Mouse (Mus musculus) left cerebral cortex, postnatal 14 days (tissue): ENCODE measurements at regions not wholly inside any gene's neighbourhood (a gene's known extent, or its start where the extent isn't known, plus 50 kb on each side); places are given as distances from the start of the nearest gene placed in this dataset.
"Not testable (repeated sequence)": the region's sequence is repeated elsewhere in the genome, so short reads cannot be mapped to it uniquely, and the experiment has no call there.

Experiments used
- DNase-seq, 2 experiments: peaks; one replicate each; pipeline ENCODE4 v3.0.0; 2021 to 2022; ENCODE audit warnings: low spot score in 2 of 2, mixed read lengths in 1 of 2
- intact Hi-C: fragments of 180-260 bp; cut with DNase I; formaldehyde crosslinking; loops from one replicate; pipeline ENCODE4 v1.15.1; 2025

DNA sequence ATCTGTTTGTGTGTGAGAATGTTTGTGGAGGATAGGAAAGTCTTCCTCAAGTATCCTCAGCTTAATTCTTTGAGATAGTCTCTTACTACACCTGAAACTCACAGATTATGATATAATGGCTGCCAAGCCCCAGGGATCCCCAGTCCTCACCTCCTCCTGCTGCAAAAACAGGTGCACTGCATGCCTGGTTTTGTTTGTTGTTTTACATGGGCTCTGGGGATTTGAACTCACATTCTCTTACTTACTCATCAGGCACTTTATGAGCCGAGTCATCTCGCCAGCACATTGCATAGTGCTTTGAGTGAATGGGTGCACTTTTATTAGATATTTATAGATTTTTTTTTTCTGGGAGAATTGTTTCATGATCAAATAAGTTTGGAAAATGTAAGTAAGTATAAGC lies 56.3 kb downstream of the Mterf1b start:
- DNase-seq: no peak
- intact Hi-C loops: no loop called here

DNA sequence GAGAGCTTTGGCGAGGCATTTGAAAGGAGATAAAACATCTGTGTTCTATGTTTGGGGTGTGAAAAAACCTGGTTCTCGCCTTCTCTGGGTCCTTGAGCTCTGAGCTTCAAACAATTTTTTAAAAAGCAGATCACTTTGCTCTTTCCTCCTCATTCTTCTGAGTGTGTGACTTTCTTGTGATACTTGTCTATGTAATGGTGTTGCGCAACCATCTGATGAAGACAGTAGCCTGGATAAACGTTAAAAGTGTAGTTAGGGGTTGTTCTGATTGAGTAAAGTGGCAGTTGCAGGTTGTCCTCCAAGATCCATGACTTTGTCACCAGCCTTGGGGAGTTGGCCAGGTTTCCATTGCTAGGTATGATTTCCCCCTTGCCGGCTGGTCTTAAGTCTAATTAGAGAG lies 62.1 kb downstream of the Mterf1b start:
- DNase-seq, intact Hi-C loops: not testable (repeated sequence)

DNA sequence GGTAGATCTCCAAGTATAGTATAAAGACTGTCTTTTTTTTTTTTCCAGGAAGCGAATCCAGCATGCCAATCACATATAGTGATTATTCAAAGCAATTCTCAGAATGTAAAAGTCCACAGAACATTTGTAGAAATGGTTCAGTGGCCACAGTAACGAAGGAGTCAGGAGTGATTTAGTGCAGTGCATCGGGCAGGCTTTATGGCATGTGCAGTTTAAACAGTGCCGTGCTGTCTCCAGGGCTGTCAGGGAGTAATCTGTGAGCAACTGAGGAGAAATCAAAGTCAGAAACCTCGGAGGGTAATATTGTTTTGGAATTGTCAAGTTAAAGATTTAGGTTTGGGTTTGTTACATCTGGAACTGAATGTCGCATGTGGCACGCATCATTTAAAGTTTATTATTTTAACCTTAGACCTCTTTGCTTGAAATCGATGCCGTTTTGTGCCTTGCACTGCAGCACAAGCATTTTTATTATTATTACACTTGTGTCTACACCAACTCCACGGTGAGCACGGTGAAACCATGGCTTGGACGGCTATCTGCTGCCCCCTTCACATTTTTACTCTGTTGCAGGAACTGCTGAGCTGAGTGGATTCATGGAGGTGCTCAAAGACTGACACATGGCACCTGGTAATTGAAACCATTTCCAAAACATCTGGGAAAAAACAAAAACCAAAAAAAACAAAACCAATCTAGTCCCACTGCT lies 65.0 kb downstream of the Mterf1b start:
- no peak for DNase-seq
- intact Hi-C loops: no loop called here

DNA sequence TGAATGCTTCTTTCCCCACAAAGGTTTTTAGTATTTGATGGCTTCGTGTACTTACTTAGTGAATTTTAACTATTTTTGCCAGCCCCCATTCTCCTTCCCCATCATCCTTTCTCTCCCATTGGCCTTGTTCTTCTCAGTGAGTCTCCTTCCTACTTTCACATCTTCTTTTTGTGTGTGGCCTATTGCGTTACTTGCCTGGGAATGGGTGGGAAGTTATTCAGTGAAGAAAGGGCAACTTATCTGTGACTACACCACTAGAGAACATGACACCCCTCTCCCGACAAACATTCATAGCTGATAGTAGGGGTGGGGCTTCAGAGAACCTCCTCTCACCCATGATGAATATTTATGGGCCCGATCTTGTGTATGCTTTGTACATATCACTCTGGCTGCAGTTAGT lies 67.1 kb downstream of the Mterf1b start:
- no peak for DNase-seq
- intact Hi-C loops: no loop called here

DNA sequence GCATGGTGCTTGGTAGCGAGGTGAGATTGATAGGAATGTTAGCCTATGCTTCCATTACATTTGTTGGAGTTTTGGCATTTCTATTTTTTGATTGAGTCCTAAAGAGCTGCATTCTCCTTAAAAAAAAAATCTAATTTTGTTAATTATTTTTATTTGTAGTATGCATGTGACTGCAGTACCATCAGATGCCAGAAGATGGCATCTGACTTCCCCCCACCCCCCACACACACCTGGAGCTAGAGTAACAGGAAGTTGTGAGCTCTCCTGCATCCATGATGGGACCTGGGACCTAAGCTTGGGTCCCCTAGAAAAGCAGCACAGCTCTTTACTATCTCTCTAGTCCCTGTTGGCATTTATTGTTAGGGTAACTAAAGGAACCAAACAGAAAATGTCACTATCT lies 70.5 kb downstream of the Mterf1b start:
- intact Hi-C loops: loop anchor here (5.0 kb wide), 2 partner anchors 655 to 685 kb away; no protein-coding TSS in a partner anchor
- DNase-seq: no peak

DNA sequence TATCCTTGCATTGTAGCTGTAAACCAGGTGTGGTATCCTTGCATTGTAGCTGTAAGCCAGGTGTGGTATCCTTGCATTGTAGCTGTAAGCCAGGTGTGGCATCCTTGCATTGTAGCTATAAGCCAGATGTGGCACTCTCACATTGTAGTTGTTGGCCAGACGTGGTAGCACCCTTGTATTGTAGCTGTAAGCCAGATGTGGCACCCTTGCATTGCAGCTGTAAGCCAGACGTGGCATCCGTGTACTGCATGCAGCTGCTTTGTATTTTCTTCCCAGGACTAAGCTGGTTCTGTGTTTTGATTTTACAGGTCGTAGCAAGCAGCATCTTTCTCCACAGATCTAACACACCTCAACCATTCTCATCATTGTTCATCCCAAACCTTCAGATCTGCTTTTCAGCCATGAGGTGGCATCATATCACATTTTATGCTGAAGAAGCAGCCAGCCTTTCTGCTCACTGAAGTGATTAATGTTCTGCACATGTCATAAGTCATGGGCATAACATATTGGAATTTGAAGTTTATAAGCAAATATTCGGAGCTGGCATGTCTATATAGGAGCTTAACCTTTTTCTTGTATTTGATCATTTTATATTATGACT lies 71.5 kb downstream of the Mterf1b start:
- DNase-seq: peak; percentile 44 to 51

DNA sequence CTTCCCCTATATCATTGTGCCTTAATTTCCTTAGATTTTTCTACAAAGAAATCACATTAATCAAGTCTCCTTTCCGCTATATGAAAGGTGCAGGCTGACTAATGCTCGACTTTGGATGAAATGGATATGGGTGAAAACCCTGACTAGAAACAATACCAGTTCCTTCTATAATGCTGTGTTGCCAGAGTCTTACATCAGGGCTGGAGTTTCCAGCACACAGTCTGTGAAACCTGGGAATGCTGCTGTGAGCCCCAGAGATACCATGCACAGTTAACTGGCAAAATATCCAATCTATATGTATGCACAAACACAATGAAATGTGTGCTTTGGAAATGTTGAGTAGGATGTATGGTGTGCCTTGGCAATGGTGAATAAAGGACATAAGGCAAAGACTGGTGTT lies 75.5 kb downstream of the Mterf1b start:
- DNase-seq: no peak
- intact Hi-C loops: no loop called here

More for the DNA sequence above, 71.5 kb downstream of the Mterf1b start:
- intact Hi-C loops: loop anchor here (2.0 to 5.0 kb wide), 3 partner anchors 491 to 684 kb away; no protein-coding TSS in a partner anchor

DNA sequence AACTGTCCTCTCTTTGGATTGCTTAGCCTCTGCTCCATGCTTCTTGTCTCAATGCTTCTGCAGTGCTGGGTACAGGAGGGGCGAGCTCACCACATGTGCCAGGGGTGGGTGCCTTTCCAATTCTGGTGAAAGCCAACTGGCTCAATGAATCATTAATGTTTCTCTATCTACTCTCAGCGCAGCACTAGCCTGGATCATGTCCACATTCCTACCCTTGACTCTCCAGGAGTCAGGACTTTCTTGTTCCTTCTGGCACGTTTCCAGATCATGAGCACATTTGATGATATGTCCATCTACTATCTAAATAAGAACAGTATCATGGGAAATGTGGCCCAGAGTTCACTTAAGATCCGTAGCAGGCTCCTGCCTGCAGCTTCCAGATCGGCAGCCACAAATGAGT lies 80.8 kb downstream of the Mterf1b start:
- intact Hi-C loops: no loop called here
- no peak for DNase-seq

DNA sequence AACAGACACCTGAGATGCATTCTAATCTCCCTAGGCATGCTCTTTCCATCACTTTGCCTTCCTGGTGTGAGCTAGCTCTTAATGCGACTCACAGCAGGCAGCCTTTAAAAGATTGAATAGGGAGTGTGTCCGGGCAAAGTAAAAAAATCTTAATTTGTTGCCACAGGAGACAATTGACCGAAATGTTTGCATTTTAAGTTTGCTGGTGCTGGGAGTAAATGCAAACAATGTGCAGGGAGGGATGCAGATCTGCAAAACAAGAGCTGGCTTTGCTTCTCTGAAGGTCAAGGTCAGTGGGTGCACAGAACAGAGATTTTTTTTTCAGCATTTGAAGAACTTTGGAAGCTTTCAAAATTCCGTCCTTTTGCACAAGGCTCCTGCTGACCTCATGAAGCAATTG lies 111.4 kb downstream of the Mterf1b start:
- DNase-seq: no peak
- intact Hi-C loops: no loop called here

DNA sequence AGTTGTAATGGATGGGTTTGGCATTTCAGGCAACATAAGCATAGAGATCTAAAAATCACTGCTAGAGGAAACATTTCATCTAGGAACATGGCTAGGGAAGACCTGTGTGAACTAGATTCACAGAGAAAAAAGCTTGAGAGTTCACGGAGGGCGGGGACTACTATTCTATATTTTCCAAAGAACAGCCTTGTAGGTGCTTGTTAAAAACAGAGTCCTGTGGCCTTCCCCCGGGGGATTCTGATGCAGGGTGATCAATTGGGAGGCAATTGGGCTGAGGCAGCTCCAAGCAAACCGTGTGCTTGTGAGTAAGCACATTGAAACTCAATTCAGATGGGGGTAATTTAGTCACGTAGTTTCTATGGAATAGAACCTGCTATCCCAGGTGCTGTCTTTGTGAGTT lies 112.0 kb downstream of the Mterf1b start:
- intact Hi-C loops: no loop called here
- no peak for DNase-seq

DNA sequence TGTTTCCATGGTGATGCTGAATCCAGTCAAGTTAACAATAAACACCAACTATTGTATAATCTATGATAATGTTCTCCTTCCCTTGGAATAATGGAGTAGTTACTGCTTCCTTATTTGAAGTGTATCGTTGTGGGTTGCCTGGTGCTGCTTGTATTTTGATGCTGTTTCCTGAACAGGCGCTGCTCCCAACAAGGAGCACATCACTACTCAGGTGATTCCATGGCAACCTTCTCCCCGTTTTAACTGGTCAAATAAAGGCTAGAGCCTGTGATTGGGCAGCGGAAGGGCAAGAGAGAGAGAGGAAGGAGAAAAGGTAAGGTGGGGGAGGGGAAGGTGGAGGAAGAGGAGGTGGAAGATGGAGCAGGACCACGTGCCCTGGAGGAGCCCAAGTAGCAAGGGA lies 116.3 kb downstream of the Mterf1b start:
- intact Hi-C loops: no loop called here
- DNase-seq: no peak

DNA sequence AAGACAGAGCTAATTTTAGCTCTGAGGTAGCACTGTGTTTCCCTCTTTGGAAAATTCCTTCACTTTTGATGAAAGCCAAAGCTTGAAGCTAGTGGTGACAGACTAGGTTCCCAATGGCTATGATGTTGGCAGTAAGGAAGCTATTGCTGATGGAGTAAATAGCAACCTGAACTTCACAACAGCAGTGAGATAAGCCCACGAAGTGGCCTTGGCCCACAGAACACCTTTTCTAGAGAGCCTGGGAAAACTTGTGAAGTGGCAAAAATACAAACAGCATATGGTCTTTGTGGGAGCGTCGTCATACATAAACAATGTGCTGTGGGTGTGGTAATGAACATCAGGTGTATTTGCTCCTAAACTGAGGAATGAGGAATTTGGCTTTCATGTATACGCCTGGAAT lies 119.0 kb downstream of the Mterf1b start:
- intact Hi-C loops: no loop called here
- DNase-seq: no peak

DNA sequence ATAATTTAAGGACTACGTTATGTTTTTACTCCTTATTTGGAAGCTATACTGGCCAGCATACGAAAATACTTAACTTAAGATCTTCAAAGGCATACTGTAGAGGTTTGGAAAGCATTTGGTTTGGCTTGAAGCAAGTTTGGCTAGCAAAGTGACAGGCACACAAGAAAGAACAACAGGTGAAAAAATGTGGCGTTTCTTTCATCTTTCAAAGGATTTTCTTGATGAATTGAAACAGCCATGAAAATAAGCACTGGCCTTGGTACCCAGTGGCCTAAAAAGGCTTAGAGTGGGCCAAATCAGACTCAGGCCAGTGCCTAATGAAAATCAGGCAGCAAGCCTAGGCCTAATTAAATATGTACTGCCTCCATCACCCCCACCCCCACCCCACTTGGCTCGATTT lies 119.4 kb downstream of the Mterf1b start:
- DNase-seq: peak in 1 of 2 experiments; percentile 39

DNA sequence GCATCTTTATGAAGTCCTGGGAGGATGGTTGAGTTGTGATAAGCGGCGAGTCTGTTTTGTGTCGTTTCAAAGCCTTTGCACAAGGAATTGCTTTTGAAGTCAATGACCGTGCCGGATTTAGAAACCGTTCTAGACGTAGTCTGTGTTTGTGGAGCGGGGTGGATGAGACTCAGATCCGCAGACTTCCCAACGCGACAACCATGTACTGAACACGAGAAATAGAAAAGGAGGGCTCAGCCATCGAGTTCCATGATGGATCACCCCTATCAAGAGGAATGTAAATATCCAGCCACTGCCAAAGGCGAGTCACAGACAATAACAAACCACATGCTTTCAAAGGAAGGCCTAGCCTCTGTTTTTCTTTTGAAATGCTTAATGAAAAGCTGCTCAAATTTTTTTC lies 120.5 kb downstream of the Mterf1b start:
- intact Hi-C loops: no loop called here
- DNase-seq: no peak

More for the DNA sequence above, 119.4 kb downstream of the Mterf1b start:
- intact Hi-C loops: no loop called here

DNA sequence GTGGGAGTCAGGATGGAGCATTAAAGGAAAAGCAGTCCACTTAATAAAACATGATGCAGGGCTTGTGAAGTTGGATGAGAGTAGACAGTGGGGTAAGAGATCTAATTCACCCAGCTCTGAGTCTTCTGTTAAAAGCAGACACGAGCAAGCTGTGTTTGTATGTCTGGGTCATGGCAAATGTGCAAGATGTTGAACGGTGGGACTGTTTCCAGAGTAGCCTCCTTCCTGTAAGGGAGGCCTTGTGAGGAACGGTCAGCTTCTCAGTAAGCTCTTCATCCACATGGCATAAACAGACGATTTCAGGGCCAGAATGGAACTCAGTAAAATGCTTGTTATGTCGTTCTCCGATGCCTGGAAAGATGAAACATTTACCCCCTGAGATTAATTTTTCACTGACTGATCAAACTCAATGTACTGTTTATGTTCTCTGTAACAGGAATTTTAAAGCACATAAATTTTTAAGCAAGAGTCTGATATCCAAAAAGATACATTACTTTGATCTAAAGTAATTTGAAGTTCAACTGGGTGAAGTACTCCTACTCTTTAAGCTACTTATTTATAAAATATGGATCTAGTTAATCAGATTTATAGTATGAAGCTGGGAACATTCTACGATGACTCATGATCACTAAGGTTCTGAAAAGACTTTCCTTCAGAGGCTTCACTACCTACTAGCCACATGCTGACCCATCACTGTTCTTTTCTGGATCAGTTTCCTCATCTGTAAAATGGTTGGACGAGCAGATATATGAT lies 130.6 kb downstream of the Mterf1b start:
- intact Hi-C loops: no loop called here

DNA sequence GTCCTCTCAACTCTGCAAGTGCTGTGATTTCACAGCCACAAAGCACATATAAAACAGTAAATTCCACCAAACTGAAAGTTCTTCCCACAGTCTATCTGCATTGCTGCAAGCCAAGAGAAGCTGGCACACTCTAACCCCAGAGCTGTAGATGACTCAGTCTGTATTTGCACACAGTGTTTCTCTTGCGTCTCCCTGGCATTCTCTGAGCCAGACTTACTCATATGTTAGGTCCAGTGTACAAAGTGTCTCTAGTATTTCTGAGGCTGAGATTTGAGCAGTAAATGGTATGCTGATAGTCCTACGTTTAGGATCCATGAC lies 131.2 kb downstream of the Mterf1b start:
- intact Hi-C loops: no loop called here
- no peak for DNase-seq

More for the DNA sequence above, 130.6 kb downstream of the Mterf1b start:
- no peak for DNase-seq

DNA sequence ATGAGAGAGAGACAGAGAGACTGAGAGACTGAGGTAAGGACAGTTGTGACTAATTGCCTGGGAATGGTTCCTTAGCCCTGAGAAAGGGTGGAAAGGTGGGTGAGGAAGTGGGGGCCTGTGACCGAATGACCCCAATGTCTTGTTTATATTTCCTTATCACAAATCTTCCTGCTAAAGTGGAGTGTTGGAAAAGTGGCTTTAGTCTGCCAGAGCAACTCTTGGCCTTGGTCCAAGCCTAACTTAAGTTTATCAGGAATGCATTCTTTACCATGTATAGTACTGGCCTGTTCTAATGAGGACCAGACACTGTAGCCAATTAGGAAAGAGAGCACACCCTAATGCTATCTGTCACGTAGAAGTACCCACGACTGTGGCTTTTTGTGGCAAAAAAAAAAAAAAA lies 133.6 kb downstream of the Mterf1b start:
- intact Hi-C loops: no loop called here
- no peak for DNase-seq

DNA sequence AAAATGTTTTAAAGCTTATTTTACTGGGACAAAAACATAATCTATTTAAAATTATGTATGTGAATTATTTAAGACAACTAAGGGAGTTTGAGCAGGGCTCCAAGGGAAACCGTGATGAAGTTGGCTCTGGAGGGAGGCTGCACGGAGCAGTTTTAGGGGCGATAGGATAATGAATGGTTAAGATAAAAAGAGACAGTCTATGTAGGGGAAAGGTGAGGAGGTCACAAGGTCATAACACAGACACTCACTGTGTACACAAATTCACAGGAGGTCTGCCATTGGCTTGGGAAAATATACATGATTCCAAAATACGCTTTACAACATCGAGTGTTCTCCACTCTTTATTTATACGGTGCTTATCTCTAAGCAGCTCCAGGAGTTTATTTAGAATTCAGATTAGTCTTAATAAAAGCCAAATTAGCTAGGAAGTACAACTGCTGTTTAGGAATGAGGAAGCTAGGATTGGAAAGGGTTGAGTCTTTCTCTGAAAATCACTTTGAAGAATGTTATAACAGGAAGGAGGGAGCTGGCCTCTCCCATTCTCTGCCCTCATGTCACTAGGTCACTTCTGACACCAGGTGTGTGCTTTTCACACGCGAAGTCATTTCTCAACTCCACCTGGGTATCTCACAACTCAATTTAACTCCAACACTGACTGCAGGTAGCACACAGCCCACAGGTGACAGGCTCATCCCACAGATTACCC lies 134.3 kb downstream of the Mterf1b start:
- intact Hi-C loops: no loop called here
- no peak for DNase-seq

DNA sequence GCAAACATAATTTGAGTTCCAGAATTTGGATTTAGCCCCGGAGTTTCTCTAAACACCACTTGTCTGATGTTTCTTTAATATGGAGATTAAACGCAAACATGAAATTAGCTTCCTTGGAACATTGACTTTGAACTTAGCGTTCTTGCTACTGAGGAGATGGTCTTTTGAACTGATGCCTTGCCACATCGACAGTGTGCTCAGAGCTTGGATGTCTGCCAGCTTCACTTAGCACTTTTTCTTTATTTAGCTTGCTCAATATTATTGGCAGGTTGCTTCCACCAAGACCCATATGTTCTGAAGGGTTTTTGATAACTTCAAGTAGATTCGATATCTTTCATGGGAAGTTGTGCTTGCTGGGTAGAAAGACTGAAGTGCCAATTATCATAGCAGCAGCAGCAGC lies 143.5 kb downstream of the Mterf1b start:
- no peak for DNase-seq
- intact Hi-C loops: no loop called here

DNA sequence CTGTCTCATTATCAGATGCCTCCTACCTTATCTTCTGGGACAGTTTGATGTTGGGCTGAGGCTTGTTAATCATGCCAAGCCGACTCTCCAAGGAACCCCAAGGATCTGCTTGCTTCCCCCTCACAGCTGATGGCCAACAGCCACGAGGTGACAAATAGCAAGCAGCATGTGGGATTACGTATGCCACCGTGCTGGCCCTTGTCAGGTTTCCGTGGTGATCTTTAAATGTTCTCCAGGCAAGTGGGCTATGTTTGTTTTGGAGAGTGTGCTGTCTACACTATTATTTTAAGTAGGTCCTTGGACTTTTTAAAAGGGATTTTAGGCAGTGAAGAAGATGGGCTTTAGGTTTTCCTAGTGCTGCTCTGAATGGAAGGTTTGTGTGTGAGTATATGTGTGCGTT lies 149.8 kb downstream of the Mterf1b start:
- DNase-seq: peak in 1 of 2 experiments; percentile 17
- intact Hi-C loops: no loop called here
